Mouse (Mus musculus) left cerebral cortex, adult 11 months (tissue): ENCODE data around the gene Pex7.

Experiments used
- DNase-seq: peaks from one replicate; pipeline ENCODE4 v3.0.0; 2022; ENCODE audit warnings: low spot score

Gene Pex7

GRCm38 (mm10) chr10:19907246-19907804 is at the start of gene Pex7:
Pex7 (minus strand) TSS chr10:19907689.
- peak; percentile 90 for DNase-seq

- DNase-seq = no peak
These were observed 49.3 kb upstream of the Pex7 start for GRCm38 (mm10) chr10:19956745-19957144.

DNA sequence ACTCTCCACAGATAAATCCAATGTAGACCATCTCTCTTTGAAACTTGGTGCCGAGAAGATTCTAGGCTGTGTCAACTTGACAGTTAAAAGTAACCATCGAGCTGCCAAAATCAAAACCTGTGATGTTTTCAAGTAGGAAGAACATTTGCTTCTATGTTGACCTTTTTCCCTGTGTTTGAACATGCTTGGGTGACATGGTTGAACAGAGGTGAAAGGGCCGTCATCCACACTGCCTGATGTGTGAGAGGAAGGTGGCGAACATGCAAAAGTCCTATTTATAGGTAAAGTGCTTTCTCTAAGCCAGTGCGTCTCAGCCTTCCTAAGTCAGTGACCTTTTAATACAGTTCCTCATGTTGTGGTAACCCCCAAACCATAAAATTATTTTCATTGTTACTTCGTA is 48.3 kb upstream of the Pex7 start:
- DNase-seq = no peak

DNA sequence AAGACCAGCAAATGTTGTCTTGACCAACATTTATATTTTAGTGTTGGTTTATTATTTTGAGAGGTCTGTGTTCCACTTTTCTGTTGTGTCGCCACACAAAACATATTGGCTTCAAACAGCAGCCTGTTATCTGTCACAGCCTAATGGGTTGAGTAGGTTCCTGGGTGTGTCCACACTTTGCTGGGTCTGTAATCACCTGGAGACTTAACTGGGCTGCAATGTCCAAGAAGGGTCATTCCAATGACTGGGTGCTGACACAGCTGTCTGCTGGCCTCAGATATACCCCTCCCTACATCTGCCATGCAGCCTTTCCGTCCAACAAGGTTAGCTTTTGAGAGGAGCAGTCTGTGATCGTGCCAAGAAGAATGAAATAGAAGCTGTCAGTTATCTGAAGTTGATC is 47.1 kb upstream of the Pex7 start:
- no peak for DNase-seq

DNA sequence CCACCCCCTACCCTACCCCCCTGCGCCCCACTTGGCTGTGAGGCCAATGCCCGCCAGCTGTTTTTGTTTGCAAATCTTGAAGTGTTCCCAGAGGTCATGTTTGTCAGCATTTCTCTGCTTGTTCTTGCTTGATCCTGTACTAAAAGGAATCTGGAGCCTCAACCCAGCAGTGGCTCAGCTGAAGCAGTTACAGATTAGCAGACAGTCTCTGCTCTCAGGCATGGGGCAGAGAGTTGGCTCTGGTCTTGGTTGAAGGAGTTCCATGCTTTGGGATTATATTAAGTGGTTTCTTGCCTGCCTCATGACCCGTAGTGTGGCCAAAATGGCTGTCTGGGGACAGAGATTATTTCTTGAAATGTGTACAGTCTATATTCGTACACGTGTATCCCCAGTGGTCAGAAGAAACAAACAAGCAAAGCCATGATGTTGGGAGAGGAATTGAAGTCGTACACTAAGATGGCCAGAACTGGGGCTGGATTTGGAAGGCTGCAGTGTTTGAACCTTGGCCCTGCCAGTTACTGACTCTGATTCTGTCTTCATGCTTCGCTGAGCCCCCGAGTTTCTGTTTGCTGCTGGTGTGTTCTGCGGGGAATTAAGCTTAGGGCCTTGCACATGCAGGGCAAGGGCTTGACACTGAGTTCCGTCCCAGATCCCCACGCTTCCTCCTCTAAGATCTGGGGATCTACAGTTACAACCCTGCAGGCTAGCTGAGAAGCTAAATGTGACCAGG is 45.7 kb upstream of the Pex7 start:
- no peak for DNase-seq

- no peak for DNase-seq
These were observed 41.6 kb upstream of the Pex7 start for GRCm38 (mm10) chr10:19949106-19949505.

DNA sequence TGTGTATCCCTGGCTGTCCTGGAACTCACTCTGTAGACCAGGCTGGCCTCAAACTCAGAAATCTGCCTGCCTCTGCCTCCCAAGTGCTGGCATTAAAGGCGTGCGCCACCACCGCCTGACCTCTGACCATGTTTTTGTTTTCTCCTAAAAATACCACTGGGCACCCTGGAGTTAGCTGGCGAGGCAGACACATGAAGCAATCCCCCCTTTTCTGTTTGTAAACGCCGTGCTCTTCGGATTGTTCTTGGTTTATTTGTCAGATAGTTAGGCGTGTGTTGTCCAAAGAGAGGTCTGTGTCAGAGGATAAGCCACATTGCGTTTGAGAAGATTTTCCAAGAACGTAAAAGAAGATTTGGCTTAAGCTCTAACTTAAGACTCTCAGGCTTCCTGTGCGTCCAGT is 40.9 kb upstream of the Pex7 start:
- no peak for DNase-seq

- DNase-seq = no peak
These were observed 40.4 kb upstream of the Pex7 start for GRCm38 (mm10) chr10:19947901-19948300.

- DNase-seq = no peak
These were observed 40.0 kb upstream of the Pex7 start for GRCm38 (mm10) chr10:19947441-19947840.

- DNase-seq = no peak
These were observed 39.2 kb upstream of the Pex7 start for GRCm38 (mm10) chr10:19946644-19947043.

GRCm38 (mm10) chr10:19945651-19946050 is 38.2 kb upstream of the Pex7 start:
- no peak for DNase-seq

- no peak for DNase-seq
These were observed 35.1 kb upstream of the Pex7 start for GRCm38 (mm10) chr10:19942621-19943020.

GRCm38 (mm10) chr10:19941914-19942313 is 34.4 kb upstream of the Pex7 start:
- no peak for DNase-seq

- DNase-seq = peak; percentile 35
These were observed 33.6 kb upstream of the Pex7 start for GRCm38 (mm10) chr10:19941063-19941462.

DNA sequence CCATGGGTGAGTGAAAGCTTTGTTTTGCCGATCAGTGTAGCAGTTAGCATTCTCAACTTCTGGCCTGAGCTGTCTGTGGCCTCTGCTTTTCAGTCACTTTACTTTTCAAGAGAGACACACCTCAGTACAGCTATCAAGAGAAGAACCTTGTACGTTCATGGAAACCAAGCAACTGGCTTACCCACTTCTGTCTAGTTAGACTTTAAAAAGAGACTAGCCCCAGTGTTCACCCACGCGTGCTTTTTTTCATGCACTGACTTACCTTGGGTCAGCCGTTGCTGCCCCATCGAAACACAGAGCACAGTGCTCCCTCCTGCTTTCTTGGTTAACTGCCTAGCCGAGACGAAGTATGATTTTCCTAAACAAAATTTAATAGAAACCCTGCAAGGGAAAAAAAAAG is 33.1 kb upstream of the Pex7 start:
- no peak for DNase-seq

DNA sequence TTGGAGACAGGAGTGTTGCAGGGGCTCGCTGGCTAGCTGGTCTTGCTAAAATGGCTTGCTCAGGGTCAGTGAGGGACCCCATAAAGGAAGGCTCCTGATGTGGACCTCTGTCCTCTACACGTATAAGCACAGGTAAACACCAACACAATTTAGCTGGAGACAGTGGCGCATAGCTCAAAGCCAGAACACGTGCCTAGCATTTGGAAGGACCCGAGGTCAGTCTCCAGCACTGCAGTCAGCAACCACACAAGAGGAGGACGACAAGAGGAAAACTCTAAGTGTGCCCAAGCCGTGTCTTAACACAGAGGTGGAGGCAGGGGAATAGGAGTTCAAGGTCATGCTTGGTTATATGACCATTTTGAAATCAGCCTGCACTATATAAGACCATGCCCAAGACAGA is 32.6 kb upstream of the Pex7 start:
- DNase-seq = no peak

GRCm38 (mm10) chr10:19939282-19939705 is 31.8 kb upstream of the Pex7 start:
- DNase-seq = no peak

GRCm38 (mm10) chr10:19938738-19939137 is 31.2 kb upstream of the Pex7 start:
- no peak for DNase-seq

GRCm38 (mm10) chr10:19936961-19937708 is 29.6 kb upstream of the Pex7 start:
- no peak for DNase-seq

DNA sequence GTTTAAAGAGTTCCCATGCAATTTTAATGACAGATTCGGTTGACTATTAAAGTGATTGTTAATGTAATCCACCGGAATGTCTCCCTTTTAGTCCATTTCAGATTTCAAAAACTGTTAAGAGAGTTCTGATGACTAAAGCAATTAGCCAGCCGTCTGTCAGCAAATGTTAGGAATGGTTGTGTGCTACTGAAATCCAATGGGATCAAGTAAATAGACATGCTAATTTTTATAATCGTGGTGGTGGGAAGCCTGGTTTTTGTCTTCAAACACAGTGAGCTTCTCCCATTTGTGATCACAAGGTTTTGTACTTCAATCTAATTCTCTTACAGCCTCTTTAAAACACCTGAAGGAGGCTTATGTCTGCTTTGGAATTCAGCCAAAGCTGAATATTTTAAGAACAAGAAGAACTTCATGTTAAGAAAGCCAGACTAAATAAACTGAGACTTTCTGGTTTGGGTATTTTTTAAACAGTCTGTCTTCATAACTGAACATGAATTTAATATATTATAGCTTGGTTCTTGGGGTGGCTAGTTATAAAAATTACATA is 28.4 kb upstream of the Pex7 start:
- DNase-seq = no peak

DNA sequence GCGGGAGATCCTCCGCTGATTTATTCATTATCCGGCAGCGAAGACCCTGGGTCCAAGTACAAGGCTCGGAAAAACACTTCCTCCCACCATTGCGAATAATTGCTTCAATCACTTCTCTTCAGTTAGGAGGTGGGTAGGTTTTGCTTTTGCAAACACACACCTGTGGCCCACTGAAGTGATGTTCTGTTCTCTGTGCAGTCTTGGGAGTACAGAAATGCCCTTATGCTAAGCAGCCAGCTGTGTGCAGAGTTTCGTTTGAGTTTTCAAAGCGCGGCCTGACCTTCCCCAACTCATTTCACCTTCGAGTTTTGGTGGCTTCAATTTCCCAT is 27.8 kb upstream of the Pex7 start:
- no peak for DNase-seq

DNA sequence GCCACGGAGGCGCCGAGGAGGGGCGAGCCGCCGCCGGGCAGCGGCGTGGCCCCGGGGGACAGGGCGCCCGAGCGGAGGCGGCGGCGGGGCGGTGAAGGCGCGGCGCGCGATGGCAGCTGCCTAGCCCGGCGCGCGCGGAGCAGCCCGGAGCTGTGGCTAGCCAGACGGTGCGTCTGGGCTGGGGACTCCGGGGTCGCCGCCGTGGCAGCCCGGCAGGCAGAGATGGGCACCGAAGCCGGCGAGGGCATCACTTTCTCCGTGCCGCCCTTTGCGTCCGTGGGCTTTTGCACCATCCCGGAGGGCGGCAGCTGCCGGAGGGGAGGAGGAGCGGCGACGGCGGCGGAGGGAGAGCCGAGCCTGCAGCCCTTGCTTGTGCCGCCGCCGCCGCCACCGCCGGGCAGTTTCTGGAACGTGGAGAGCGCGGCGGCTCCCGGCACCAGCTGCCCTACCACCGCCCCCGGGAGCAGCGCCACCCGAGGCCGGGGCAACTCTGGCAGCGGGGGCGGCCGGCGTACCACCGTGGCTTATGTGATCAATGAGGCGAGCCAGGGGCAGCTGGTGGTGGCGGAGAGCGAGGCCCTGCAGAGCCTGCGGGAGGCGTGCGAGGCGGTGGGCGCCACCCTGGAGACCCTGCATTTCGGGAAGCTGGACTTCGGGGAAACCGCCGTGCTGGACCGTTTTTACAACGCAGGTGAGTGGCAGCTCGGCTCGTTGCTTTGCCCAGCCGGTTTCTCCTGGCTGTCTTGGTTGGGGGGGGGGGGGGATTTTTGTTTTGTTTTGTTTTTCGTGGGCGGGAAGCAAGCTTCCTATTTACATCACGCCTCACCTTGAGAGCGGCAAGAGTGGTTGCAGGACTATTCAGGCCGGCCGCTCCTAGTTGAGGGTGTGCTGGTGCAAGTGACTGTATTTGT is 27.1 kb upstream of the Pex7 start, which contains the start of gene Map3k5:
Gene Map3k5, plus strand, starts transcription at position 89 of the 911 bp plus-strand sequence.
- DNase-seq = no peak
